Mouse (Mus musculus) layer of hippocampus, postnatal 10 days (tissue): ENCODE results near the gene Rrbp1. TPM values are rescaled to one million over a fixed set of nuclear protein-coding genes. Genes with fewer than 3 reads are reported as not detected.
A peak's percentile ranks its signal among the peaks of the same experiment; 100 is the strongest.

Experiments
- DNase-seq, 2 experiments: peaks; one replicate each; pipeline ENCODE4 v3.0.0; 2021; ENCODE audit warnings: low spot score in 2 of 2
- total RNA-seq, 2 experiments: library from RNA; stranded (reverse); gene quantifications; 2 replicates each; pipeline ENCODE4 v1.2.3; 2021

Rrbp1 gene
- total RNA-seq, 2 experiments from 2014 or later: 94.7 to 102 TPM

DNA sequence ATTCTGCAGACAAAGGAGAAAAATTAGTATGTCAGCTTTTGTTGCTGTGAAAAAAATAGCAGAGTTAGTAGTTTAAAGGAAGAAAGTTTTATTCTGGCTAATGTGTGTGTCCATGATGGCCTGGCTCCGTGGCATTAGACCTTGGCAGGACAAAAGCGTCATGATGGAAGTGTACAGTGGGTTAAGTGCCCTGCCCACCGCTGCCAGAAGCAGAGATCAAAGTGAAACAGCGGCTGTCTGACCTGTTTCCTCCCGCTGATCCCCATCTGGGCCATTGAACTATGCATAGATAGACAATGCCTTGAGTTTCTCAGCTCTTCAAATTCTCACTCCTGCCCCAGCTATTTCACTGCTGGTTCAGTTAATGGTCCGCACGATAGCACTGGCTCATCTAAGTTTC is 87.0 kb downstream of the Rrbp1 start:
- DNase-seq: no peak

DNA sequence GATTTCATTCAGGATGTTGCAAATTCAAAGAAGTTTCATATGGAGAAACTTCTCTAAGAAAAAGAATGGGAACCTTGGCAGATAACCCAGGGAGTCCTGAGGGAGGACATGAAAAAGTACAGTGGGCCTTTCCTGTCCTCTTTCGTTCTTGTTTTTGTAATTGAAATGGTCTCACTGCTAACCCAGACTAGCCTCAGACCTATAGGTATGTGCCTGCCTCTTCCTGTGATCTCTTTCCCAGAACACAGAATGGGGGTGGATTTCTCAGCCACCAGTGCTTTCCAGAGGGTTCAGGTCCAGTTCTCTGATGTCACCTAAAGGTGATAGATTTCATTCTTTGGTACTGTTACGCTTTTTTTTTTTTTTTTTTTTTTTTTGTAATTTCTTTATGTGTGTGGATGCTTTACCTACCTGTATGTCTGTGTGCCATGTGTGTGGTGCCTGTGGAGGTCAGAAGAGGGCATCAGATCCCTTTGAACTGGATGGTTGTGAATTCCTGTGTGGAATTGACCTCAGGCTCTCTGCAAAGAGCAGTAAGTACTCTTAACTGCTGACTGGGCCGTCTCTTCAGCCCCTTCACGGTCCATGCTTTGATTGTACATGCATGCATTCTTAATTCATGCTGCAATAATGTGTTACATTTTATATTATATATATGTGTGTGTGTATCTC is 92.1 kb downstream of the Rrbp1 start:
- DNase-seq: no peak

DNA sequence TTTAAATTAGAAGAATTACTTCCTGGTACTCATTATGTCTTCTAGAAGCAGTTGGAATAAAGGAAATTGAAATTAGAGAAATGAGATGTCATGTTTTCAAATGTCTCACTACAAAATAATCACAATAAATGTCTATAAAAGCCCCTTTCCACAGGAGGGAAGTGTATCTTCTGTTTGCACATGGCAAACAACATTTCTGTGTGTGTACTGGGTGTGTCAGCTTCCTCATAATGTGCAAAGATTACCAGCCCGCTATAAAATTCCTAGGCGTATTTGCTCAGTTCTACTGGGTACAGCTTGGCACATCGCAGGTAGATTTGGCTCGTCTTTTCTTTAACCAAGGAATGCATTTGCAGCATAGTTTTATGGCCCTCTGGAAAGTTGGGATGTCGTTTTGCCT is 93.4 kb downstream of the Rrbp1 start:
- no peak for DNase-seq

DNA sequence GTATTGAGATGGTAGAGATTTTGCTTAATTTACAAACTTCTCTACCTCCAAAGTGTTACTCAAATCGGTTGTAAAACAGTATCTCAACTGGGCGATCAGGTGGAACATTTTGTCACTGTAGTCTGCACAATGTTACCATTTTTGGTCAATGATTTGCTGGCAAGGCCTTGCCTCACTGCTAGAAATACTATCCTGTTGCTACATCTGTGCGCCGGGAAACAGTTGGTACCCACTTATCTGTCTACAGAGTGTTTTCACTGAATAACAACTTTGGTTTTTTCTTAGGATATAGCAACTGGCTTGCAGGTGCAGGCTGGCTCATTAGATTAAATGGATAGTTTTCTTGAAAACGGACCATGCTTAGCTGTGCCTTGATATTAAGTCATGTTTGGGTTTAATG is 94.8 kb downstream of the Rrbp1 start:
- no peak for DNase-seq

DNA sequence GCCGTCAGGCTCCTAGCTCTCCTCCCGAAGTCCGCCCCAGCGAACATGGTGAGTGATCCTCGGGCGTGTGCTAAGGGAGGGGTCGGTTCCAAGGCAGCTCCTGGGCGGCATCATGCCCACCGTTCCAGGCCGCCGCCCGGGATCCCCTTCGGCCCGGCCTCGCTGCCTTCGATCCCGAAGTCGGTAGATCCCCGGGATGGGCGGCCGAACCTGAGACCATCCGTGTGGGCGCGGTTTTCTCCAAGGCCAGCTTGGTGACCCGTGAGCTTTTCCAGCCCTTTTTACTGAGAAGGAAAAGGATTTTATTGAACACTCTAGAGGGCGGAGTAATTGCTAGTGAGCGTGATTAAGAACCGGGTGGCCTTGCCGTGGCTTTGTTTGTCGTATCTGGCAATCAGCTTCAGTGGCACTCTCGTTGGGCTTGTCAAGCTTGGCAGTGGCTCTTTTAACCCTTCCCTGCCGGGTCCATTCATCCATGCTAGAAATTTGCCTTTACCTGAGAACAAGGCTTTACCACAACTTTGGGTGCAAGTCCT is 95.4 kb downstream of the Rrbp1 start:
- DNase-seq: peak in 1 of 2 experiments; percentile 54

DNA sequence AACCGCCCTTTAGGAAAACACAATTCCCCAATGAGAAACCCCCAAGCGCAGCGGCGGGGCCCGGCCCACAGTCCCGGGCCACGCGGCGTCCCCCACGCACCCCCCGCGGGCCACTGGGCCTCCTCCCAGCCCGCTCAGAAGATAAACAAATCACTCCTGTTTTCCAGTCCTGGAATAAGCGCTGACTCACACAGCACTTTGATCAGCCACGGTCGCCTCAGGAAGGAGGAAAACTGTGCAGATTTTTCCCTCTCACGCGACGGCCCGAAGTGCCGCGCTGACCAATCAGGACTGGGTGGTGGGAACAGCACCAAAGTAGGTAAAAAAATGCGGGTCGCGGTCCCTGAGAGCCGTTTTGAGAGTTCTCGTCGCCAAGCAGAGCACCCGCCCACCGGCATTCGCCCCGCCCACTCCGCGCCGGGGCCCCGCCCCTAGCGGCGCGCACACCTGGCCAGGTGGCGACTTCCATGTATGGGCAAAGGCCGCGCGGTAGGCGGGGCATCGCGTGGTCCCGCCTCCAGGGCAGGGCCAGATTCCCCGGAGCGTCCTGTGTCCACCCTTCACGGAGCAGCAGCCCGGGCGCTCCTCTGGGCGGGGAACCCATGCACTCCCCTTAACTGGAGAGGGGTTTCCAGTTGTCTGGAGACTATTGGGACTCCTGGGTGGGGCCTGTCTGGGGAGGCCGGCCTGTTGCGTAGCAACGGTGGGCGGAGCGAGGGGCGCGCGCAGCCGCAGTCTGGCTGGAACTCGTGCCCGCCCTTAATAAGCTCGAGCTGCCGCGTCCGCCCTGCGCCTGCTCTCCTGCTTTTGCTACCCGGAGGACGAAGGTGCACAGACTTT is 96.1 kb downstream of the Rrbp1 start, which contains the start of gene Dstn:
TSS of gene Dstn (plus strand) at position 561 of the 840 bp plus-strand sequence.
- DNase-seq: peak; percentile 97 to 98

DNA sequence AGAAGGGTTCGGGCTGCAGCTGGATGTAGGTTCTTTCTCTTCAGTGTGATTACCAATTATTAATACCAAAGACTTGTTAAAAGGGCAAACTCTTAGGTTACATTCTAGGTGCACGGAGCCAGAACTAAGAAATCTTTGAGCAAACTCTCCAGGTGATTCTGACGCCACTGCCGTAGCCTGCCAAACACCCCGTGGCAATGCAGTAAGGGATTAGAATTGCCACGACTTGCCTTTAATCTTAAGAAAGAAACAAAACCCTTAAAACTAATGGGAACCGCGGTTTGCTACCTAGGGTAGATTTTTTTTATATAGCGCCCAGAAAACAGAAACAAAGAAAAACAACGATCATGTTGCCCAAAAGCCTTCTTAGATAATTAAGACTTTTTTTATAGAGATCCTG is 96.8 kb downstream of the Rrbp1 start:
- no peak for DNase-seq

DNA sequence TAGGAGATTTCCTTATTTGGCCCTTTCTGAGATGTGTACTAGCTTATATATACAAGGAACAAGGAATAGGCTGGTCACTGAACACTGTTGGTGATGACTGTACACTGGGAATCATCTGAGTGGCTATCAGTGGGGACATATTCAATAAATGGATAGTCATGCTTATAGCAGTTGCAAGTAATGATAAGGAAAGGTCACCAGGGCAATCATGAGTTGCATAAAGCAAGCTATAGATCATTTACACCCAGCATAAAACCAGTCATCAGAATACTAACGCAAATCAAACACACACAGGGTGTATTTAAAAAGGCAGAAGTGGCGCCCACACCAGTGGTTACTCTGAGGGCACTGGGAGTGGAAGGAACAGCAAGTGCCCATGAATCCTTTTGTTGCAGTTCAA is 98.9 kb downstream of the Rrbp1 start:
- no peak for DNase-seq

DNA sequence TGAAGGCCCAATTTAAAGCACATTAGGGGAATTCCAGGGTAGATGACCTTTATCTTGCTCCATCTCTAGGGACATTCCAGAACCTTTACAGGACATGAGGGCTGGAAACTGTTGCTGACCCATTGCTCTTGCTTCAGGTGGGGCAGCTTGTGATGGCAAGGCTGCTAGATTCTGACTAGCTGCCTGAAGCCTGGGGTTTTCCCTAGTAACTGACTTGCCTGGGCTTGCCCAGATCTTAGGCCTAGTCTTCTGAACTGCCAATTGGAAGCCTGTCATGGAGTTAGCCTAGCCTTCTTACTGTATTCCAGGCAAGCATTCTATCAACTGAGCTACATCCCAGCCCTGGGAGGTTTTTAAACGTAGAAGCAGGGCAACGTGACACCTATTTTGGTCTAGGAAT is 101.8 kb downstream of the Rrbp1 start:
- DNase-seq: no peak

DNA sequence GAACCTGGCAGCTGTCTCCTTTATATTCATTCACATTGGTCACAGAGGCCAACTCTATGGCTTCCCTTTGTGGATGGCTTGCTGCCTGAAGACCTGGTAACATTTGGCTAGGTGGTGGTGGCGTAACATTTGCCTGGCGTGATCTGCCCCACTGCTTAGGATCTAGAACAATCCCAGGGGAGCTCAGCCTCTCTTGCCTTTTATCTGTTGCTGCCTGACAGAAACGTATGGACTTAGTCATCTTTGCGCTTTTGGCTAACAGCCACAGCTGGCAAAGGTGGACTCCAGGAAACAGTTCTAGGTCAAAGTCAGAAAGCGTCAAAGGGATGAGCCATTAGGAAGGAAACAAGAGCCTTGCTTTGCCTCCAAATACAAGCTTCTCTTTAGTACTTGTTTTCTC is 106.2 kb downstream of the Rrbp1 start:
- no peak for DNase-seq

DNA sequence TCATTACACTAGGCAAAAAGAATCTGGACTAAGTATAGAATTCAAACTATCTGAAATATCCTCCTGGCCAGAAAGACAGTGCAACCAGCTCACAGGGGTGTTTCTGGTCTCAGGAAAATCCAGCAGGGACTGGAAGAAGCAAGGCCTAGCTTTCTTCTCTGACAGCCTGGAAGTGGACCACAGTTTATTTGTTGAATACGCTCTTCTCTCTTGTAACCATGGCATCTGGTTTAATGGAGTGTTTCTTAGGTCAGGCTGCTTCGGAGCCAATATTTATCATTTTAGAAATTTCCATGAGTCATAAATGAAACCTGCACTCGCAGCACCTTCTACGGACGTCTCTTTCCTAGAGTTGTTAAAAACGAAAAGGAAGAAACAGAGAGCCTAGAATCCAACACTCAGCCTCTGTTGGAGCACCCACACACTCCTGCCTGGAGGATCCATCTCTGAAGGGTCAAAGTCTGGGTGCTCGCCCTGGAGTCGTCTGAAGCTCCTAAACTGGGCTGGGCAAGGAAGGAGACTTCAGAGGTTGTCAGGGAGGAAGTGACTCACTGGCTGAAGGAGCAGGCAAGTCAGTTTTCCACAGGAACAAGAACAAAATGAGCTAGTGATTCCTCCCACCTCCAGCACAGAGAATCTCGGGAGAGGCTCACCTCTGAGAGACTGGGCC is 107.6 kb downstream of the Rrbp1 start:
- no peak for DNase-seq

DNA sequence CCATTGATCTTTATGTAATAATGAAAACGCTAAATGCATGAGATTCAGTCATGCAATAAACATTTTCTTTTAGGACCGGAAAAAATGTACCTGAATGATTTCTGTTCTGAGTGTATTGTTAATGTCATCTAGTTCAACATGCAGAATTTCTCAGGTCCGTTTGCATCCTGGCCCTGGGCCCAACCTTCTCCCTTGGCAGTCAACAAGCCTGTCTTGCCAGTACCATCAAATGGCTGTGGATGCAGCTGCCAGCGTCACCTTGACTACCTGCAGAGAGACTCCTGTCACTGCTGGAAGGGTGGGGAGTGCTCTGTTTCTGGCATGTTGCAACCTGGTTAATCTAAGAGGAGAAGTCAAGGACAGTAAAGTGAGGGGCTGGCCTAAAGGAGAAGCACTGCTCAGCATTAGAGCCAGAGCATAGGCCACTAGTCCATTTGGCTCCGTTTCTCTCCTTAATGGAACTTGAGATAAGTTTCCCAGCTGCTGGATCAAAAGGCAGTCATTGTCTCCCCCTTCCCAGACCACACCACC is 110.2 kb downstream of the Rrbp1 start:
- DNase-seq: no peak

DNA sequence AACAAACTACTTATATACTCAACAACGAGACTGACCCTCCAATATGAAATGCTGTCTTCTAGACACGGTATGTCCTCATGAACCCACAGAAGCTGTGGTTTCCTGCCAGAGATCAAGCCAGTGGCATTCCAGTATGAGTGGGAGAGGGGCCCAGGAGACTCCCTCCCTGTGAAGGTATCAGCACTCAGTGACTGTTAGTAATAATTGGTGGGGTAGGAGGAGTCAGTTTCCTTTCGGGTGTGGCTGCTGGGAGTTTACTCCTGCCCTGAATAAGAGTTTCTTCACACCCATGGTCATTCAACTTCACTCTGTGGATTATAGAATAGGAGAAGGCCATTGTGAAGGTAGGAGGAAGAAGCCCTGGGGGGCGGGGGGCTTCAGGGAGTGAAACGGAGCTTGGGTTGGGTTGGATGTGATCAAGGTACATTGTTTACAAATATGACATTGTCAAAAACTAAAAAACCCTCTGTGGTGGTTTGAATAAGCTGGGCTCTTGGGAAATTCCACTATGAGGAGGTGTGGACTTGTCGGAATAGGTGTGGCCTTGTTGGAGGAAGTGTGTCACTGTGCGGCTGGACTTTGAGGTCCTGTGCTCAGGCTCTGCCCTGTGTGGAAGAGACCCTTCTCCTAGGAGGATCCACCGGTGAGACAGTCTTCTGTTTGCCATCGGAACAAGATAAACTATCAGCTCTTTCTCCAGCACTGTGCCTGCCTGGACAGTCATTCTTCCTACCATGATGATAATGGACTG is 111.4 kb downstream of the Rrbp1 start:
- DNase-seq: no peak

Other genes with a start within 250 kb of the Rrbp1 start
- gene Bfsp1, start 148.1 kb downstream of the Rrbp1 start, total RNA-seq: 1 to 10 TPM; 5.0 TPM
- 100 to 1,000 TPM; 257 to 268 TPM for gene Dstn, start 95.9 kb downstream of the Rrbp1 start, total RNA-seq
- not detected for gene Banf2, start 21.8 kb upstream of the Rrbp1 start, total RNA-seq